Mouse (Mus musculus) neutrophil, adult 65 days (primary cell): Measurements from ENCODE around the gene Topors. TPM values are rescaled to one million over a fixed set of nuclear protein-coding genes. Genes with fewer than 3 reads are reported as not detected.

Experiments used
- total RNA-seq: library from RNA; stranded (reverse); gene quantifications from 2 replicates; pipeline ENCODE4 v1.2.4, GENCODE M21; 2023

Gene Topors
- total RNA-seq, result 24.1 and 26.7 TPM in 2 replicates

DNA sequence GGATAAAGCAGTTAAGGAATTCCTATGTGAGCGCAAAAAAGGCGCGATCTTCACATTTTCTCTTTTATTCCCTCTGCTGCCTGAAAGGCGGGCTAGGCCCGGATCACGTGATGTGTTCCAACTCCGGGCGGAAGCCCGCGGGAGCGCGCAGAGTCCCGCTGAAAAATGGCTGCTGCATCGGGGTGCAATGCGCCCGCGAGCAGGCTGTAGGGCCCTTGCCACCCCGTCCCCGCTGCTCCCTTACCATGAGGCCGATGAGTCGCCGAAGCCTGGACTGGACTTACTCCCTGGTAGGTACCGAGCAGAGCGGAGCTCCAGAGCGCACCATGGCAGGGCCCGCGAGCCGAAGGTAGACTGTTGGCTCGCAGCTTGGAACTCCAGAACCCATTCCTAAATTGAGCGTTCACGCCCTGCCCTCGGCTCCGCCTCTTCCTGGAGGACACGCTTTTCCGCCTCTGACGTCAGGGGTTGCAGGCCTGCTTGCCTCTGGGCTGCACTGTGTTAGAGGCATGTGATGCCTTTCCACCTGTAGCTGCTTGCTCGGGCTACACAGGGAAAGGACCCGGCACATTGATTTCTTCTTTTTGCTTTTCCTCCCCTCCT is at the start of gene Topors, which contains the start of gene Smim27:
Topors (minus strand) TSS at position 421 of the 603 bp plus-strand sequence.
Smim27 (plus strand) TSS at position 150 of the 603 bp plus-strand sequence.

DNA sequence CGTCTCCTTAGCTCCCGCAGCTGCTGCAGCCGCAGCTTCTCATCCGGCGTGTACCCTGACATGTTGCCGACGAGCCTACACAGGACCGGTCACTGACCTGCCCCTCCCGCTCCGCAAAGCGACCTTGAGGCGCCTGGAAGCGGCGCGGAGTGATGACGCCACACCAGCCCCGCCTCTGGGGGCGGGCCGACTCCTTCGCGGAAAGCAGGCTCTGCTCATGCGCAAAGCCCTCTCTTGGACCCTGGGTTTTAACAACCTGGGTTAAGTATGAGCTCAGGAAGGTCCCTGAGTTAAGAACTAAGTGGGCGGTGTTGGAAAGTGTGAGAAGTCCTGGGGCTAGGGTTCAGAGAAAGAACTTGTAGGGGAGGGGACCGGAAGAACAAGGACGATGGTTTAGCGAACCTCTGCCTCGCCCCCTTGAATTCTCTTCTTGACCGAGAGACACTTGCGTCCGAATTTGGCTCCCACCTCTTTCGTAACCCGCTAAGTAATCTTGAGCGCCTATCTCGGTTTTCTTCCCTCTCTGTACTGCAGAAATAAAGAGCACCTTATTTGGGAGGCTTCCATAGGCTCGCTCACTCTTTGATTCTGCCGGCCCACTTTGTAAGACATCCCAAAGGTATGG is 9.7 kb upstream of the Topors start, which contains the start of gene Ndufb6:
Ndufb6 (minus strand) TSS at position 146 of the 625 bp plus-strand sequence.

GRCm38 (mm10) chr4:40239409-40240271 is 30.0 kb downstream of the Topors start, which contains the start of gene Ddx58:
Ddx58 (minus strand) TSS chr4:40239828.

Other genes starting within 250 kb of the Topors start
- gene Aco1, start 126.8 kb downstream of the Topors start, total RNA-seq, result 9.7 and 9.9 TPM in 2 replicates
- gene Ddx58, start 30.0 kb downstream of the Topors start, total RNA-seq, result 44.2 and 50.9 TPM in 2 replicates
- gene Smim27, start 271 bp downstream of the Topors start, total RNA-seq, result 8.2 and 18.1 TPM in 2 replicates
- gene Ndufb6, start 9.6 kb upstream of the Topors start, total RNA-seq, result 32.3 and 33.4 TPM in 2 replicates
- not detected in 2 replicates for gene Tmem215, start 202.3 kb upstream of the Topors start, total RNA-seq